Mouse (Mus musculus): ENCODE measurements around the gene Prox1. TPM values are rescaled to one million over a fixed set of nuclear protein-coding genes. Genes with fewer than 3 reads are reported as not detected.

The Prox1 gene
- polyA plus RNA-seq, 2 experiments = 3.7 to 4.5 TPM

- 33% methylated on average over 4 of the region's 4 CpGs for WGBS (ENCODE audit: insufficient replicate concordance)
Observed at GRCm38 (mm10) chr1:190165511-190165910, 5.0 kb downstream of the Prox1 start.

GRCm38 (mm10) chr1:190163471-190163870, 7.0 kb downstream of the Prox1 start:
- Histone ChIP-seq H3K36me3 (replicated peaks; ENCODE audit: control insufficient read depth, insufficient read depth, low read depth) (no peaks in the 10 kb centered on the region), H3K27me3 (ENCODE audit: control insufficient read depth, insufficient read depth, low read length) (no peaks in the 10 kb centered on the region; the same call in 1 of the 2 replicates), H3K9me3 (ENCODE audit: control insufficient read depth, low read length) (no peaks in the 10 kb centered on the region), H3K4me2 (ENCODE audit: low read depth) (no peak overlapping the region), H3K27ac (no peak overlapping the region), H3K9ac (replicated peaks) (no peak overlapping the region), H3K4me1 (replicated peaks; ENCODE audit: control insufficient read depth in 2 of 2, insufficient read depth in 2 of 2, low read length in 1 of 2) (no peaks in the 10 kb centered on the region), H3K4me3 (ENCODE audit: insufficient read depth in 1 of 2, low read depth in 2 of 2, low read length in 2 of 2) (no peak overlapping the region)
- no peak for TF ChIP-seq EP300 (IDR thresholded peaks at IDR 0.05; ENCODE audit: low read depth)
- no peak for TF ChIP-seq CTCF (IDR thresholded peaks at IDR 0.05; ENCODE audit: low read depth)
- ATAC-seq (ENCODE audit: insufficient read depth) = no peak
- no peak for DNase-seq (ENCODE audit: low read depth in 3 of 3, low spot score in 3 of 3)
- 60% methylated on average over 6 of the region's 6 CpGs for WGBS (ENCODE audit: insufficient replicate concordance)

More at GRCm38 (mm10) chr1:190165511-190165910, 5.0 kb downstream of the Prox1 start:
- Histone ChIP-seq H3K4me1 (replicated peaks; ENCODE audit: control insufficient read depth in 2 of 2, insufficient read depth in 2 of 2, low read length in 1 of 2) (no peaks in the 10 kb centered on the region), H3K9ac (replicated peaks) (no peak overlapping the region), H3K27ac (no peak overlapping the region), H3K36me3 (replicated peaks; ENCODE audit: control insufficient read depth, insufficient read depth, low read depth) (no peaks in the 10 kb centered on the region), H3K9me3 (ENCODE audit: control insufficient read depth, low read length) (no peaks in the 10 kb centered on the region), H3K4me2 (ENCODE audit: low read depth) (no peak overlapping the region), H3K4me3 (ENCODE audit: insufficient read depth in 1 of 2, low read depth in 2 of 2, low read length in 2 of 2) (no peak overlapping the region), H3K27me3 (ENCODE audit: control insufficient read depth, insufficient read depth, low read length) (peaks cover 20% of the 10 kb centered on the region)
- TF ChIP-seq EP300 (IDR thresholded peaks at IDR 0.05; ENCODE audit: low read depth) (no peak), CTCF (IDR thresholded peaks at IDR 0.05; ENCODE audit: low read depth) (no peak)
- ATAC-seq (ENCODE audit: insufficient read depth) (no peak), DNase-seq (ENCODE audit: low read depth in 3 of 3, low spot score in 3 of 3) (no peak)

GRCm38 (mm10) chr1:190161708-190162465, 8.6 kb downstream of the Prox1 start:
- no peaks in the 10 kb centered on the region for H3K4me1 ChIP-seq (replicated peaks; ENCODE audit: control insufficient read depth in 2 of 2, insufficient read depth in 2 of 2, low read length in 1 of 2)
- DNase-seq (ENCODE audit: low read depth in 3 of 3, low spot score in 3 of 3) = no peak
- no peak overlapping the region for H3K27ac ChIP-seq
- TF ChIP-seq CTCF (IDR thresholded peaks at IDR 0.05; ENCODE audit: low read depth) (no peak), EP300 (IDR thresholded peaks at IDR 0.05; ENCODE audit: low read depth) (no peak)
- H3K4me2 ChIP-seq (ENCODE audit: low read depth) = no peak overlapping the region
- no peaks in the 10 kb centered on the region for H3K36me3 ChIP-seq (replicated peaks; ENCODE audit: control insufficient read depth, insufficient read depth, low read depth)
- no peak for ATAC-seq (ENCODE audit: insufficient read depth)
- H3K27me3 ChIP-seq (ENCODE audit: control insufficient read depth, insufficient read depth, low read length) = no peaks in the 10 kb centered on the region; the same call in 1 of the 2 replicates
- WGBS (ENCODE audit: insufficient replicate concordance) = 72% methylated on average over 19 of the region's 19 CpGs
- H3K9me3 ChIP-seq (ENCODE audit: control insufficient read depth, low read length) = no peaks in the 10 kb centered on the region
- H3K4me3 ChIP-seq (ENCODE audit: insufficient read depth in 1 of 2, low read depth in 2 of 2, low read length in 2 of 2) = no peak overlapping the region
- H3K9ac ChIP-seq (replicated peaks) = no peak overlapping the region

GRCm38 (mm10) chr1:190161288-190161687, 9.2 kb downstream of the Prox1 start:
- no peak for DNase-seq (ENCODE audit: low read depth in 3 of 3, low spot score in 3 of 3)
- H3K4me1 ChIP-seq (replicated peaks; ENCODE audit: control insufficient read depth in 2 of 2, insufficient read depth in 2 of 2, low read length in 1 of 2) = no peaks in the 10 kb centered on the region
- WGBS (ENCODE audit: insufficient replicate concordance) = 76% methylated on average over 18 of the region's 18 CpGs
- H3K4me3 ChIP-seq (ENCODE audit: insufficient read depth in 1 of 2, low read depth in 2 of 2, low read length in 2 of 2) = no peak overlapping the region
- no peak overlapping the region for H3K4me2 ChIP-seq (ENCODE audit: low read depth)
- no peaks in the 10 kb centered on the region for H3K36me3 ChIP-seq (replicated peaks; ENCODE audit: control insufficient read depth, insufficient read depth, low read depth)
- no peak overlapping the region for H3K9ac ChIP-seq (replicated peaks)
- H3K9me3 ChIP-seq (ENCODE audit: control insufficient read depth, low read length) = no peaks in the 10 kb centered on the region
- no peak overlapping the region for H3K27ac ChIP-seq
- TF ChIP-seq CTCF (IDR thresholded peaks at IDR 0.05; ENCODE audit: low read depth) (no peak), EP300 (IDR thresholded peaks at IDR 0.05; ENCODE audit: low read depth) (no peak)
- H3K27me3 ChIP-seq (ENCODE audit: control insufficient read depth, insufficient read depth, low read length) = no peaks in the 10 kb centered on the region; the same call in 1 of the 2 replicates
- no peak for ATAC-seq (ENCODE audit: insufficient read depth)

GRCm38 (mm10) chr1:190159457-190159856, 11.1 kb downstream of the Prox1 start:
- DNase-seq (ENCODE audit: low read depth in 3 of 3, low spot score in 3 of 3) (no peak), ATAC-seq (ENCODE audit: insufficient read depth) (no peak)
- WGBS (ENCODE audit: insufficient replicate concordance) = 65% methylated on average over 11 of the region's 11 CpGs
- Histone ChIP-seq H3K27me3 (ENCODE audit: control insufficient read depth, insufficient read depth, low read length) (no peaks in the 10 kb centered on the region; the same call in 1 of the 2 replicates), H3K4me1 (replicated peaks; ENCODE audit: control insufficient read depth in 2 of 2, insufficient read depth in 2 of 2, low read length in 1 of 2) (no peaks in the 10 kb centered on the region), H3K9ac (replicated peaks) (no peak overlapping the region), H3K36me3 (replicated peaks; ENCODE audit: control insufficient read depth, insufficient read depth, low read depth) (no peaks in the 10 kb centered on the region), H3K4me2 (ENCODE audit: low read depth) (no peak overlapping the region), H3K9me3 (ENCODE audit: control insufficient read depth, low read length) (no peaks in the 10 kb centered on the region), H3K27ac (no peak overlapping the region), H3K4me3 (ENCODE audit: insufficient read depth in 1 of 2, low read depth in 2 of 2, low read length in 2 of 2) (no peak overlapping the region)
- no peak for TF ChIP-seq EP300 (IDR thresholded peaks at IDR 0.05; ENCODE audit: low read depth)
- TF ChIP-seq CTCF (IDR thresholded peaks at IDR 0.05; ENCODE audit: low read depth) = no peak

Measured in liver, embryonic 14.5 days (tissue).